Mouse (Mus musculus): ENCODE results near the gene Krtap3-1. TPM values are rescaled to one million over a fixed set of nuclear protein-coding genes. Genes with fewer than 3 reads are reported as not detected.

Gene Krtap3-1
- polyA plus RNA-seq, 1 experiment, result not detected

DNA sequence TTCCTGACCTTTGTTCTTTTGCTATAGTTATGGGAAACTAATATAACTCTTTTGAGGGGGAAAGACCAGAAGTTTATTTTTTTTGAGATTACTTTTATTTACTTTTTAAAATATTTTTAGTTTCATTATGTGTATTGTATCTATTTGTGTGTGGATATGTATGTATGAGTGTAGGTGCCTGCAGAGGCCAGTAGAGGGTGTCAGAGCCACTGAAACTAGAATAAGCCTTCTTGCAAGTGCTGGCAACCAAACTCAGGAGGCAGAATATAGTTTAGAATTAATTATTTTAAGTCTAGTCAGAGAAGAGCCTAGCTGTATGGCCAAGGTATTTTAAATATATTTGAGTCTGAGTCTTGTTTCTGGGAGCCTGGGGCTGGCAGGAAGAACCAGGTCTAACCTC, 18.5 kb downstream of the Krtap3-1 start:
- no peak for TF ChIP-seq CTCF (IDR thresholded peaks at IDR 0.05; ENCODE audit: borderline replicate concordance, insufficient read depth, low read length)
- TF ChIP-seq POLR2A (IDR thresholded peaks at IDR 0.05; ENCODE audit: low read depth, low read length), result no peak
- Histone ChIP-seq H3K27ac (ENCODE audit: insufficient read depth, low read length) (no peak overlapping the region), H3K4me1 (ENCODE audit: control insufficient read depth, insufficient read depth, low read length) (no peaks in the 10 kb centered on the region), H3K4me3 (ENCODE audit: insufficient read depth, low read length) (no peak overlapping the region)

DNA sequence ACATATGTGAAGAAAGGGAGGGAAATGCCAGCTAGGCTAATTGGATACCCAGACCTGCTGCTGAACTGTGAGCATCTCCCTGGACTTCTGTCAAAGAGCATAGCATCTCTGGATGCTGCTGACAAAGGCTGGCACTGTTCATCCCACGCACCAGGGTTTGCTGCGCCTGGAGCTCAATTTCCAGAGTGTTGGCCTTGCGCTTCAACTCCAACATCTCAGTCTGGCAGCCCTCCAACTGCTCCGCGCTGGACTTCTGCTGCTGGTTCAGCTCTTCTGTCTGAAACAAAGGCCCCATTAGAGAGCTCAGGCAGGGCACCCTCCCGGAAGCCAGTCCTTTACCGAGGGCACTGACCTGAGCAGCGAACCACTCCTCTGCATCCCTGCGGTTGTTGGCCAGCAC, 26.7 kb downstream of the Krtap3-1 start:
- H3K4me3 ChIP-seq (ENCODE audit: insufficient read depth, low read length), result no peak overlapping the region
- no peaks in the 10 kb centered on the region for H3K4me1 ChIP-seq (ENCODE audit: control insufficient read depth, insufficient read depth, low read length)
- no peak for TF ChIP-seq POLR2A (IDR thresholded peaks at IDR 0.05; ENCODE audit: low read depth, low read length)
- no peak for TF ChIP-seq CTCF (IDR thresholded peaks at IDR 0.05; ENCODE audit: borderline replicate concordance, insufficient read depth, low read length)
- H3K27ac ChIP-seq (ENCODE audit: insufficient read depth, low read length), result no peak overlapping the region

DNA sequence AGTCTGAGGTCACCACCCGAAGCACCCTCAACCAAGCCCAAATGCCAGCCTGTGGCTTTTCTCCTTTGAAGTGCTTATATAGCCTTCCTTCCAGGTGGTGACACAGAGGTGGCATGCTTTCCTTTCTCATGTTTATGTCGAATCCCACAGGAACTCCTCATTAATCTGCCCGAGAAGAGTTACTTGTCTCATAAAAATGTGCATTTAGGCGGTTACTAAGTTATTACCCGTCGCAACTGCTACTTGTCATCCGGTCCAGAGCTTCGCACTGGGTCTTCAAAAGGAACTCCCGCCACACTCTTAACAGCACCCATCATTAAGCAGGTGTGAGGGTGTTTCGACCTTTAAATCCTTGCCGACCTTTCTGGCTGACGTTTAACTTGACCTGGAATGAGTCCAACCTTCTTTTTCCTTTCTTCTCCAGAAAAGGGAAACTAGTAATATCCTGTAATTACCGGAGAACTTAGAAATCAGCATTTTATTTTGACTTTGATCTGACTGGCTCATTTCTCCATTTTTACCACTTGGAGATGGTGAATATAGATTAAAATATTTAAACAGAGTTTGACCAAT, 45.1 kb downstream of the Krtap3-1 start, which contains the start of gene Krt39:
TSS of gene Krt39 (minus strand) at position 51 of the 573 bp plus-strand sequence.
- no peak within 1 kb of the TSS for H3K4me3 ChIP-seq (ENCODE audit: insufficient read depth, low read length)
- TF ChIP-seq CTCF (IDR thresholded peaks at IDR 0.05; ENCODE audit: borderline replicate concordance, insufficient read depth, low read length) (no peak), POLR2A (IDR thresholded peaks at IDR 0.05; ENCODE audit: low read depth, low read length) (no peak)
- H3K27ac ChIP-seq (ENCODE audit: insufficient read depth, low read length), result no peak within 1 kb of the TSS
- H3K4me1 ChIP-seq (ENCODE audit: control insufficient read depth, insufficient read depth, low read length), result peaks cover 4% of the 10 kb centered on the region; the same call in 1 of the 2 replicates

Other genes starting within 250 kb of the Krtap3-1 start
- not detected in 2 replicates for gene Krt25, start 243.7 kb downstream of the Krtap3-1 start, polyA plus RNA-seq (2011; ENCODE audit: insufficient read length, low read depth, missing spikeins)
- not detected in 2 replicates for gene Krt26, start 228.7 kb downstream of the Krtap3-1 start, polyA plus RNA-seq (2011; ENCODE audit: insufficient read length, low read depth, missing spikeins)
- gene Krt27, start 215.5 kb downstream of the Krtap3-1 start, polyA plus RNA-seq (2011; ENCODE audit: insufficient read length, low read depth, missing spikeins), result not detected in 2 replicates
- not detected in 2 replicates for gene Krt28, start 191.7 kb downstream of the Krtap3-1 start, polyA plus RNA-seq (2011; ENCODE audit: insufficient read length, low read depth, missing spikeins)
- 4.0 and 4.5 TPM in 2 replicates for gene Krt10, start 177.3 kb downstream of the Krtap3-1 start, polyA plus RNA-seq (2011; ENCODE audit: insufficient read length, low read depth, missing spikeins)
- gene Krt12, start 144.4 kb downstream of the Krtap3-1 start, polyA plus RNA-seq (2011; ENCODE audit: insufficient read length, low read depth, missing spikeins), result not detected in 2 replicates
- 1.7 and 3.9 TPM in 2 replicates for gene Krt20, start 128.5 kb downstream of the Krtap3-1 start, polyA plus RNA-seq (2011; ENCODE audit: insufficient read length, low read depth, missing spikeins)
- gene Krt23, start 73.5 kb downstream of the Krtap3-1 start, polyA plus RNA-seq (2011; ENCODE audit: insufficient read length, low read depth, missing spikeins), result not detected in 2 replicates
- not detected in 2 replicates for gene Krt39, start 45.3 kb downstream of the Krtap3-1 start, polyA plus RNA-seq (2011; ENCODE audit: insufficient read length, low read depth, missing spikeins)
- gene Krt40, start 23.5 kb downstream of the Krtap3-1 start, polyA plus RNA-seq (2011; ENCODE audit: insufficient read length, low read depth, missing spikeins), result not detected in 2 replicates
- gene Krtap3-3, start 15.8 kb downstream of the Krtap3-1 start, polyA plus RNA-seq (2011; ENCODE audit: insufficient read length, low read depth, missing spikeins), result not detected in 2 replicates
- gene Krtap3-2, start 9.8 kb downstream of the Krtap3-1 start, polyA plus RNA-seq (2011; ENCODE audit: insufficient read length, low read depth, missing spikeins), result not detected in 2 replicates
- not detected in 2 replicates for gene Gm11939, start 7.2 kb downstream of the Krtap3-1 start, polyA plus RNA-seq (2011; ENCODE audit: insufficient read length, low read depth, missing spikeins)
- not detected in 2 replicates for gene Krtap1-5, start 14.4 kb upstream of the Krtap3-1 start, polyA plus RNA-seq (2011; ENCODE audit: insufficient read length, low read depth, missing spikeins)
- gene Krtap1-4, start 17.0 kb upstream of the Krtap3-1 start, polyA plus RNA-seq (2011; ENCODE audit: insufficient read length, low read depth, missing spikeins), result not detected in 2 replicates
- gene Krtap1-3, start 24.7 kb upstream of the Krtap3-1 start, polyA plus RNA-seq (2011; ENCODE audit: insufficient read length, low read depth, missing spikeins), result not detected in 2 replicates
- gene Krtap9-3, start 31.5 kb upstream of the Krtap3-1 start, polyA plus RNA-seq (2011; ENCODE audit: insufficient read length, low read depth, missing spikeins), result not detected in 2 replicates
- gene Gm11938, start 36.7 kb upstream of the Krtap3-1 start, polyA plus RNA-seq (2011; ENCODE audit: insufficient read length, low read depth, missing spikeins), result not detected in 2 replicates
- not detected in 2 replicates for gene Gm11937, start 43.6 kb upstream of the Krtap3-1 start, polyA plus RNA-seq (2011; ENCODE audit: insufficient read length, low read depth, missing spikeins)
- gene Krtap2-4, start 48.2 kb upstream of the Krtap3-1 start, polyA plus RNA-seq (2011; ENCODE audit: insufficient read length, low read depth, missing spikeins), result not detected in 2 replicates
- gene Gm11562, start 53.8 kb upstream of the Krtap3-1 start, polyA plus RNA-seq (2011; ENCODE audit: insufficient read length, low read depth, missing spikeins), result not detected in 2 replicates
- not detected in 2 replicates for gene Krtap4-1, start 61.6 kb upstream of the Krtap3-1 start, polyA plus RNA-seq (2011; ENCODE audit: insufficient read length, low read depth, missing spikeins)
- gene Krtap4-2, start 68.5 kb upstream of the Krtap3-1 start, polyA plus RNA-seq (2011; ENCODE audit: insufficient read length, low read depth, missing spikeins), result not detected in 2 replicates
- gene Krtap4-7, start 77.5 kb upstream of the Krtap3-1 start, polyA plus RNA-seq (2011; ENCODE audit: insufficient read length, low read depth, missing spikeins), result not detected in 2 replicates
- gene Gm11555, start 83.6 kb upstream of the Krtap3-1 start, polyA plus RNA-seq (2011; ENCODE audit: insufficient read length, low read depth, missing spikeins), result not detected in 2 replicates
- not detected in 2 replicates for gene Gm11563, start 92.3 kb upstream of the Krtap3-1 start, polyA plus RNA-seq (2011; ENCODE audit: insufficient read length, low read depth, missing spikeins)
- not detected in 2 replicates for gene Krtap4-6, start 99.3 kb upstream of the Krtap3-1 start, polyA plus RNA-seq (2011; ENCODE audit: insufficient read length, low read depth, missing spikeins)
- not detected in 2 replicates for gene Gm14190, start 124.1 kb upstream of the Krtap3-1 start, polyA plus RNA-seq (2011; ENCODE audit: insufficient read length, low read depth, missing spikeins)
- gene Gm14180, start 167.7 kb upstream of the Krtap3-1 start, polyA plus RNA-seq (2011; ENCODE audit: insufficient read length, low read depth, missing spikeins), result not detected in 2 replicates
- gene Gm11595, start 206.3 kb upstream of the Krtap3-1 start, polyA plus RNA-seq (2011; ENCODE audit: insufficient read length, low read depth, missing spikeins), result not detected in 2 replicates
- gene Krtap4-8, start 214.1 kb upstream of the Krtap3-1 start, polyA plus RNA-seq (2011; ENCODE audit: insufficient read length, low read depth, missing spikeins), result not detected in 2 replicates
- gene Krtap4-9, start 218.6 kb upstream of the Krtap3-1 start, polyA plus RNA-seq (2011; ENCODE audit: insufficient read length, low read depth, missing spikeins), result not detected in 2 replicates
- gene Gm11596, start 226.8 kb upstream of the Krtap3-1 start, polyA plus RNA-seq (2011; ENCODE audit: insufficient read length, low read depth, missing spikeins), result not detected in 2 replicates
- not detected in 2 replicates for gene Gm11569, start 232.3 kb upstream of the Krtap3-1 start, polyA plus RNA-seq (2011; ENCODE audit: insufficient read length, low read depth, missing spikeins)
- not detected in 2 replicates for gene Gm11554, start 237.8 kb upstream of the Krtap3-1 start, polyA plus RNA-seq (2011; ENCODE audit: insufficient read length, low read depth, missing spikeins)
- not detected in 2 replicates for gene Krtap4-13, start 243.3 kb upstream of the Krtap3-1 start, polyA plus RNA-seq (2011; ENCODE audit: insufficient read length, low read depth, missing spikeins)
- gene Gm11564, start 249.0 kb upstream of the Krtap3-1 start, polyA plus RNA-seq (2011; ENCODE audit: insufficient read length, low read depth, missing spikeins), result not detected in 2 replicates